Mouse (Mus musculus) myocyte (in vitro differentiated cells): ENCODE measurements around the gene Mageb18. TPM values are rescaled to one million over a fixed set of nuclear protein-coding genes. Genes with fewer than 3 reads are reported as not detected.

ENCODE experiments used
- H3K27me3 ChIP-seq: one replicate; pipeline ENCODE4 v1.6.1; 2011; ENCODE audit not compliant: control insufficient read depth, insufficient read depth, insufficient read length
- H3K36me3 ChIP-seq: one replicate; pipeline ENCODE4 v1.6.1; 2011; ENCODE audit not compliant: control insufficient read depth, insufficient read depth
- H3K4me2 ChIP-seq: one replicate; pipeline ENCODE4 v1.6.1; 2011; ENCODE audit warnings: low read depth, control low read depth
- H3K4me3 ChIP-seq: one replicate; pipeline ENCODE4 v1.5.1; 2011; ENCODE audit warnings: mild to moderate bottlenecking, control low read depth, moderate library complexity
- H3K79me2 ChIP-seq: one replicate; pipeline ENCODE4 v1.6.1; 2011; ENCODE audit not compliant: control insufficient read depth, insufficient read depth
- H3ac ChIP-seq: one replicate; pipeline ENCODE4 v1.6.1; 2011; ENCODE audit not compliant: control insufficient read depth, insufficient read length
- CEBPB ChIP-seq: IDR thresholded peaks from 2 replicates; pipeline ENCODE4 v1.6.1; 2011; ENCODE audit warnings: mild to moderate bottlenecking, moderate library complexity; ENCODE audit not compliant: poor library complexity, insufficient read depth, severe bottlenecking
- E2F4 ChIP-seq: IDR thresholded peaks from one replicate; pipeline ENCODE4 v1.6.1; 2011; ENCODE audit warnings: mild to moderate bottlenecking, control low read depth, moderate library complexity; ENCODE audit not compliant: insufficient read depth
- MAX ChIP-seq: IDR thresholded peaks from one replicate; pipeline ENCODE4 v1.6.1; 2011; ENCODE audit warnings: low read depth, mild to moderate bottlenecking, control low read depth
- MYOD1 ChIP-seq, 3 experiments: IDR thresholded peaks; one replicate each; pipeline ENCODE4 v1.6.1; 2011; ENCODE audit warnings: control low read depth in 2 of 3, low read depth in 2 of 3, mild to moderate bottlenecking in 2 of 3, moderate library complexity in 1 of 3; ENCODE audit not compliant: insufficient read length in 2 of 3, control insufficient read depth in 1 of 3
- MYOG ChIP-seq, 3 experiments: IDR thresholded peaks; one replicate each; pipeline ENCODE4 v1.6.1; 2011; ENCODE audit warnings: control low read depth in 2 of 3, low read depth in 2 of 3, mild to moderate bottlenecking in 2 of 3; ENCODE audit not compliant: insufficient read length in 2 of 3, control insufficient read depth in 1 of 3, insufficient read depth in 1 of 3
- POLR2A ChIP-seq: IDR thresholded peaks from one replicate; pipeline ENCODE4 v1.6.1; 2011; ENCODE audit warnings: low read depth, mild to moderate bottlenecking, control low read depth, moderate library complexity; ENCODE audit not compliant: insufficient read length
- POLR2AphosphoS2 ChIP-seq: IDR thresholded peaks from one replicate; pipeline ENCODE4 v1.6.1; 2011; ENCODE audit warnings: low read depth, control low read depth; ENCODE audit not compliant: insufficient read length
- REST ChIP-seq: IDR thresholded peaks from one replicate; pipeline ENCODE4 v1.6.1; 2011; ENCODE audit warnings: mild to moderate bottlenecking, control low read depth, moderate library complexity; ENCODE audit not compliant: insufficient read depth, insufficient read length
- SRF ChIP-seq: IDR thresholded peaks from one replicate; pipeline ENCODE4 v1.6.1; 2011; ENCODE audit warnings: low read depth; ENCODE audit not compliant: control insufficient read depth, insufficient read length
- TCF12 ChIP-seq: IDR thresholded peaks from one replicate; pipeline ENCODE4 v1.6.1; 2011; ENCODE audit warnings: mild to moderate bottlenecking, control low read depth; ENCODE audit not compliant: poor library complexity, insufficient read depth, severe bottlenecking
- TCF3 ChIP-seq: IDR thresholded peaks from one replicate; pipeline ENCODE4 v1.6.1; 2011; ENCODE audit warnings: low read depth, control low read depth; ENCODE audit not compliant: insufficient read length
- USF1 ChIP-seq: IDR thresholded peaks from one replicate; pipeline ENCODE4 v1.6.1; 2011; ENCODE audit warnings: low read depth, mild to moderate bottlenecking, control low read depth, moderate library complexity
- polyA plus RNA-seq: library from polyadenylated mRNA; unstranded; fragments of >200 nt; fragmentation: generic; extraction: Trizol; gene quantifications from one replicate; pipeline ENCODE4 v1.2.1, GENCODE M21; 2012; ENCODE audit warnings: missing spikeins

Mageb18 gene
- polyA plus RNA-seq, result 0.16 TPM

- Histone ChIP-seq H3K4me3 (no peak within 1 kb of the TSS), H3K36me3 (no peaks in the 10 kb centered on the region), H3K27me3 (no peaks in the 10 kb centered on the region), H3K79me2 (no peaks in the 10 kb centered on the region), H3K4me2 (no peak within 1 kb of the TSS), H3ac (no peak within 1 kb of the TSS)
- TF ChIP-seq MYOD1 (IDR thresholded peaks at IDR 0.05; ENCODE audit: control insufficient read depth in 1 of 3, insufficient read length in 2 of 3, low read depth in 2 of 3) (no peak), POLR2A (no peak), POLR2AphosphoS2 (no peak), CEBPB (no peak), USF1 (no peak), REST (no peak), MYOG (IDR thresholded peaks at IDR 0.05; ENCODE audit: control insufficient read depth in 1 of 3, insufficient read depth in 1 of 3, insufficient read length in 2 of 3, low read depth in 2 of 3) (no peak), MAX (no peak)
Measured at GRCm38 (mm10) chrX:92599472-92599871, at the start of gene Mageb18. TSS of gene Mageb18 (minus strand) at chrX:92599572.

GRCm38 (mm10) chrX:92612788-92613187, 13.4 kb upstream of the Mageb18 start:
- Histone ChIP-seq H3K4me2 (no peak overlapping the region), H3K4me3 (no peak overlapping the region), H3ac (no peak overlapping the region), H3K27me3 (no peaks in the 10 kb centered on the region), H3K36me3 (no peaks in the 10 kb centered on the region), H3K79me2 (no peaks in the 10 kb centered on the region)
- no peak for TF ChIP-seq SRF
- peak; percentile 82 for TF ChIP-seq CEBPB

- Histone ChIP-seq H3K4me3 (no peak overlapping the region), H3ac (no peak overlapping the region), H3K36me3 (no peaks in the 10 kb centered on the region), H3K27me3 (no peaks in the 10 kb centered on the region), H3K4me2 (no peak overlapping the region), H3K79me2 (no peaks in the 10 kb centered on the region)
- TF ChIP-seq MAX, result no peak
- no peak for TF ChIP-seq TCF3
- no peak for TF ChIP-seq POLR2A
- no peak for TF ChIP-seq POLR2AphosphoS2
- TF ChIP-seq USF1, result no peak
- no peak for TF ChIP-seq TCF12
- no peak for TF ChIP-seq E2F4
- no peak for TF ChIP-seq SRF
- TF ChIP-seq MYOG (IDR thresholded peaks at IDR 0.05; ENCODE audit: control insufficient read depth in 1 of 3, insufficient read depth in 1 of 3, insufficient read length in 2 of 3, low read depth in 2 of 3), result no peak
- no peak for TF ChIP-seq REST
- TF ChIP-seq CEBPB, result no peak
Measured at GRCm38 (mm10) chrX:92610466-92610865, 11.1 kb upstream of the Mageb18 start.

GRCm38 (mm10) chrX:92597324-92597723, 2.0 kb downstream of the Mageb18 start:
- no peaks in the 10 kb centered on the region for H3K36me3 ChIP-seq
- no peak overlapping the region for H3ac ChIP-seq
- H3K27me3 ChIP-seq, result no peaks in the 10 kb centered on the region
- H3K79me2 ChIP-seq, result no peaks in the 10 kb centered on the region
- TF ChIP-seq REST, result no peak
- TF ChIP-seq MYOG (IDR thresholded peaks at IDR 0.05; ENCODE audit: control insufficient read depth in 1 of 3, insufficient read depth in 1 of 3, insufficient read length in 2 of 3, low read depth in 2 of 3), result no peak
- TF ChIP-seq TCF3, result no peak
- TF ChIP-seq POLR2A, result no peak
- TF ChIP-seq MYOD1 (IDR thresholded peaks at IDR 0.05; ENCODE audit: control insufficient read depth in 1 of 3, insufficient read length in 2 of 3, low read depth in 2 of 3), result no peak
- no peak for TF ChIP-seq SRF
- TF ChIP-seq USF1, result no peak
- no peak overlapping the region for H3K4me3 ChIP-seq
- H3K4me2 ChIP-seq, result no peak overlapping the region

- Histone ChIP-seq H3K4me2 (no peak overlapping the region), H3K79me2 (no peaks in the 10 kb centered on the region), H3K4me3 (no peak overlapping the region), H3K36me3 (no peaks in the 10 kb centered on the region), H3K27me3 (no peaks in the 10 kb centered on the region), H3ac (no peak overlapping the region)
- TF ChIP-seq POLR2A (no peak), SRF (no peak), MAX (no peak), MYOD1 (IDR thresholded peaks at IDR 0.05; ENCODE audit: control insufficient read depth in 1 of 3, insufficient read length in 2 of 3, low read depth in 2 of 3) (no peak), TCF3 (no peak), REST (no peak), CEBPB (no peak), MYOG (IDR thresholded peaks at IDR 0.05; ENCODE audit: control insufficient read depth in 1 of 3, insufficient read depth in 1 of 3, insufficient read length in 2 of 3, low read depth in 2 of 3) (no peak), TCF12 (no peak), E2F4 (no peak), POLR2AphosphoS2 (no peak), USF1 (no peak)
Measured at GRCm38 (mm10) chrX:92527826-92528225, 71.5 kb downstream of the Mageb18 start.
